Mouse (Mus musculus): ENCODE data around the gene Sf1. TPM values are rescaled to one million over a fixed set of nuclear protein-coding genes. Genes with fewer than 3 reads are reported as not detected.

The Sf1 gene
- polyA plus RNA-seq, 1 experiment from 2014 or later = 88.7 TPM

- H3K9me3 ChIP-seq (replicated peaks) = no peaks in the 10 kb centered on the region
- peaks cover 28% of the 10 kb centered on the region for H3K4me1 ChIP-seq
- peaks cover 70% of the 10 kb centered on the region for H3K36me3 ChIP-seq
- ATAC-seq (ENCODE audit: low FRiP score) = no peak
- 72% methylated on average over 5 of the region's 5 CpGs for WGBS
- peak overlapping the region; percentile 3; the same call in 1 of the 2 replicates for H3K9ac ChIP-seq (replicated peaks)
- H3K4me3 ChIP-seq (replicated peaks) = peak overlapping the region; percentile 51; the same call in 1 of the 2 replicates
- no peaks in the 10 kb centered on the region for H3K27me3 ChIP-seq (replicated peaks)
- H3K4me2 ChIP-seq = peak overlapping the region; percentile 67
- no peak overlapping the region for H3K27ac ChIP-seq (replicated peaks)
These were observed 21.1 kb upstream of the Sf1 start for GRCm38 (mm10) chr19:6342276-6342933.

GRCm38 (mm10) chr19:6343066-6343925 is 20.2 kb upstream of the Sf1 start:
- H3K36me3 ChIP-seq = peaks cover 66% of the 10 kb centered on the region
- H3K4me2 ChIP-seq = no peak overlapping the region
- no peak overlapping the region for H3K4me3 ChIP-seq (replicated peaks)
- no peak for ATAC-seq (ENCODE audit: low FRiP score)
- no peak overlapping the region for H3K27ac ChIP-seq (replicated peaks)
- no peaks in the 10 kb centered on the region for H3K9me3 ChIP-seq (replicated peaks)
- WGBS = 86% methylated on average over 19 of the region's 19 CpGs
- peaks cover 22% of the 10 kb centered on the region for H3K4me1 ChIP-seq
- no peak overlapping the region for H3K9ac ChIP-seq (replicated peaks)
- no peaks in the 10 kb centered on the region for H3K27me3 ChIP-seq (replicated peaks)

- WGBS = 89% methylated on average over 5 of the region's 5 CpGs
These were observed 19.5 kb upstream of the Sf1 start for GRCm38 (mm10) chr19:6343996-6344395.

GRCm38 (mm10) chr19:6346023-6346422 is 17.5 kb upstream of the Sf1 start:
- Histone ChIP-seq H3K27ac (replicated peaks) (no peak overlapping the region), H3K36me3 (peaks cover 59% of the 10 kb centered on the region), H3K27me3 (replicated peaks) (no peaks in the 10 kb centered on the region), H3K4me3 (replicated peaks) (no peak overlapping the region), H3K4me2 (no peak overlapping the region), H3K4me1 (peaks cover 12% of the 10 kb centered on the region), H3K9me3 (replicated peaks) (no peaks in the 10 kb centered on the region), H3K9ac (replicated peaks) (no peak overlapping the region)
- WGBS = 92% methylated on average over 5 of the region's 5 CpGs
- ATAC-seq (ENCODE audit: low FRiP score) = no peak

More at GRCm38 (mm10) chr19:6343996-6344395, 19.5 kb upstream of the Sf1 start:
- Histone ChIP-seq H3K9ac (replicated peaks) (no peak overlapping the region), H3K9me3 (replicated peaks) (no peaks in the 10 kb centered on the region), H3K36me3 (peaks cover 59% of the 10 kb centered on the region), H3K27me3 (replicated peaks) (no peaks in the 10 kb centered on the region), H3K4me2 (no peak overlapping the region), H3K27ac (replicated peaks) (no peak overlapping the region), H3K4me3 (replicated peaks) (no peak overlapping the region), H3K4me1 (peaks cover 22% of the 10 kb centered on the region)
- ATAC-seq (ENCODE audit: low FRiP score) = no peak

GRCm38 (mm10) chr19:6346661-6347060 is 16.8 kb upstream of the Sf1 start:
- no peaks in the 10 kb centered on the region for H3K9me3 ChIP-seq (replicated peaks)
- peaks cover 12% of the 10 kb centered on the region for H3K4me1 ChIP-seq
- H3K36me3 ChIP-seq = peaks cover 62% of the 10 kb centered on the region
- H3K27ac ChIP-seq (replicated peaks) = no peak overlapping the region
- ATAC-seq (ENCODE audit: low FRiP score) = no peak
- H3K4me2 ChIP-seq = no peak overlapping the region
- H3K9ac ChIP-seq (replicated peaks) = no peak overlapping the region
- H3K4me3 ChIP-seq (replicated peaks) = no peak overlapping the region
- WGBS = 90% methylated on average over 10 of the region's 10 CpGs
- no peaks in the 10 kb centered on the region for H3K27me3 ChIP-seq (replicated peaks)

- H3K36me3 ChIP-seq = peaks cover 61% of the 10 kb centered on the region
- ATAC-seq (ENCODE audit: low FRiP score) = no peak
These were observed 15.9 kb upstream of the Sf1 start for GRCm38 (mm10) chr19:6347615-6348014.

GRCm38 (mm10) chr19:6348717-6349116 is 14.8 kb upstream of the Sf1 start:
- no peaks in the 10 kb centered on the region for H3K27me3 ChIP-seq (replicated peaks)
- no peak overlapping the region for H3K4me3 ChIP-seq (replicated peaks)
- WGBS = 65% methylated on average over 9 of the region's 9 CpGs
- H3K9ac ChIP-seq (replicated peaks) = no peak overlapping the region
- H3K4me2 ChIP-seq = no peak overlapping the region
- peaks cover 63% of the 10 kb centered on the region for H3K36me3 ChIP-seq
- H3K9me3 ChIP-seq (replicated peaks) = no peaks in the 10 kb centered on the region
- peaks cover 5% of the 10 kb centered on the region; the same call in 1 of the 2 replicates for H3K4me1 ChIP-seq
- H3K27ac ChIP-seq (replicated peaks) = no peak overlapping the region
- ATAC-seq (ENCODE audit: low FRiP score) = no peak

More at GRCm38 (mm10) chr19:6347615-6348014, 15.9 kb upstream of the Sf1 start:
- no peak overlapping the region for H3K27ac ChIP-seq (replicated peaks)
- no peak overlapping the region for H3K4me2 ChIP-seq
- peaks cover 5% of the 10 kb centered on the region; the same call in 1 of the 2 replicates for H3K4me1 ChIP-seq
- WGBS = 95% methylated on average over 4 of the region's 4 CpGs
- no peak overlapping the region for H3K9ac ChIP-seq (replicated peaks)
- no peak overlapping the region for H3K4me3 ChIP-seq (replicated peaks)
- H3K9me3 ChIP-seq (replicated peaks) = no peaks in the 10 kb centered on the region
- no peaks in the 10 kb centered on the region for H3K27me3 ChIP-seq (replicated peaks)

- no peak overlapping the region for H3K4me2 ChIP-seq
- no peak for ATAC-seq (ENCODE audit: low FRiP score)
- peaks cover 63% of the 10 kb centered on the region for H3K36me3 ChIP-seq
- 0 out of 2 replicates have a peak overlapping the region, but pooled peaks have one; percentile 15 for H3K27ac ChIP-seq (replicated peaks)
- H3K4me1 ChIP-seq = peaks cover 5% of the 10 kb centered on the region; the same call in 1 of the 2 replicates
- 38% methylated on average over 14 of the region's 14 CpGs for WGBS
- H3K4me3 ChIP-seq (replicated peaks) = no peak overlapping the region
- no peaks in the 10 kb centered on the region for H3K9me3 ChIP-seq (replicated peaks)
- no peak overlapping the region for H3K9ac ChIP-seq (replicated peaks)
- no peaks in the 10 kb centered on the region for H3K27me3 ChIP-seq (replicated peaks)
These were observed 14.1 kb upstream of the Sf1 start for GRCm38 (mm10) chr19:6349215-6349983.

GRCm38 (mm10) chr19:6351431-6352106 is 11.9 kb upstream of the Sf1 start:
- Histone ChIP-seq H3K4me1 (peaks cover 5% of the 10 kb centered on the region; the same call in 1 of the 2 replicates), H3K9me3 (replicated peaks) (no peaks in the 10 kb centered on the region), H3K9ac (replicated peaks) (no peak overlapping the region), H3K27me3 (replicated peaks) (no peaks in the 10 kb centered on the region), H3K27ac (replicated peaks) (no peak overlapping the region), H3K4me2 (no peak overlapping the region), H3K4me3 (replicated peaks) (no peak overlapping the region), H3K36me3 (peaks cover 48% of the 10 kb centered on the region)
- no peak for ATAC-seq (ENCODE audit: low FRiP score)
- 68% methylated on average over 14 of the region's 14 CpGs for WGBS

GRCm38 (mm10) chr19:6352107-6352505 is 11.4 kb upstream of the Sf1 start:
- H3K9me3 ChIP-seq (replicated peaks) = no peaks in the 10 kb centered on the region
- H3K36me3 ChIP-seq = peaks cover 43% of the 10 kb centered on the region
- ATAC-seq (ENCODE audit: low FRiP score) = no peak

GRCm38 (mm10) chr19:6354030-6354429 is 9.5 kb upstream of the Sf1 start:
- H3K27me3 ChIP-seq (replicated peaks) = no peaks in the 10 kb centered on the region
- H3K4me1 ChIP-seq = peaks cover 5% of the 10 kb centered on the region; the same call in 1 of the 2 replicates
- 0 out of 2 replicates have a peak, but pooled peaks have one; percentile 25 for ATAC-seq (ENCODE audit: low FRiP score)
- no peak overlapping the region for H3K9ac ChIP-seq (replicated peaks)
- no peak overlapping the region for H3K4me2 ChIP-seq
- no peaks in the 10 kb centered on the region for H3K9me3 ChIP-seq (replicated peaks)
- no peak overlapping the region for H3K27ac ChIP-seq (replicated peaks)
- 85% methylated on average over 7 of the region's 7 CpGs for WGBS
- peaks cover 35% of the 10 kb centered on the region for H3K36me3 ChIP-seq
- no peak overlapping the region for H3K4me3 ChIP-seq (replicated peaks)

More at GRCm38 (mm10) chr19:6352107-6352505, 11.4 kb upstream of the Sf1 start:
- H3K27me3 ChIP-seq (replicated peaks) = no peaks in the 10 kb centered on the region
- H3K4me3 ChIP-seq (replicated peaks) = no peak overlapping the region
- H3K4me2 ChIP-seq = no peak overlapping the region
- H3K9ac ChIP-seq (replicated peaks) = no peak overlapping the region
- H3K27ac ChIP-seq (replicated peaks) = no peak overlapping the region
- WGBS = 94% methylated on average over 2 of the region's 2 CpGs
- H3K4me1 ChIP-seq = peaks cover 5% of the 10 kb centered on the region; the same call in 1 of the 2 replicates
